Mouse (Mus musculus): ENCODE measurements around the gene Cdc42bpb. TPM values are rescaled to one million over a fixed set of nuclear protein-coding genes. Genes with fewer than 3 reads are reported as not detected.

Gene Cdc42bpb
- polyA plus RNA-seq, 1 experiment, result 62.1 TPM

DNA sequence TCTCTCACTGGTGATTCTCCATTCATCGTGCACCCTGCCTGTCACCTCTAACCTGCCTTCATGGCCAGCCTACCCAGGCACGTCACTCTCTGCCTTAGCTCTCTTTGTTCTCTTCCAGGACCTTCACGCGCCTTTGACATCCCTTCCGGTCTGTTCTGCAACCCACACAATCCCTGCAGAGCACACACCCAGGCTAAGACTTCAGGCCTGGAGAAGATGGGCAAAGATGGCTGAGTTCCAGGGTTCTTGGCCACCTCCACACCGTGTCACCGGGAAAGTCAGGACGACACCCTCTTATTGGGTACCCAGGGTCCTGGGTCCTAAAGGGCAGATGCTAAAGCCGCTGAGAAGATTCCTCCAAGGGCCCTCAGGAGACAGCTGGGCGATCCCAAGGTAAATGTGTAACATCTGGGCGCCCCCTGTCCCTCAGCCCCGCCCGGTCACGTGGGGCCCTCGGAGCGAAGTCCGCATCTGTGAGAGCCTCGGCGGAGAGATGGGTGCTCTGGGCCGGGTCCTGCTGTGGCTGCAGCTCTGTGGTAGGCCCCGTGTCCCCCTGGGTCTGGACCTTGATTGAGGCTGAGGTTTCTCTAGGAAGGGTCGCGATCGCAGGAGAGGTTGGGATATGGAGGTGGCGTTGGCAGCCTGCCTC is 106.8 kb downstream of the Cdc42bpb start, which contains the start of gene Amn:
Amn (plus strand) TSS at position 467 of the 649 bp plus-strand sequence.
- Histone ChIP-seq H3K4me1 (replicated peaks; ENCODE audit: control insufficient read depth, insufficient read depth, low read length) (peaks cover 6% of the 10 kb centered on the region; the same call in 1 of the 2 replicates), H3K27me3 (ENCODE audit: control insufficient read depth, insufficient read depth, low read length) (peaks cover 13% of the 10 kb centered on the region), H3K27ac (ENCODE audit: control insufficient read depth, insufficient read depth, low read length) (no peak within 1 kb of the TSS), H3K4me3 (ENCODE audit: control insufficient read depth, insufficient read depth, low read length) (no peak within 1 kb of the TSS), H3K36me3 (ENCODE audit: control insufficient read depth, insufficient read depth, low read length) (no peaks in the 10 kb centered on the region)
- WGBS, result 43% methylated on average over 25 of the region's 25 CpGs
- no peak for DNase-seq
- TF ChIP-seq POLR2A (IDR thresholded peaks at IDR 0.05; ENCODE audit: control insufficient read depth, extremely low read depth, insufficient read depth, low read length, poor library complexity) (no peak), CTCF (IDR thresholded peaks at IDR 0.05; ENCODE audit: borderline replicate concordance, control insufficient read depth, extremely low read depth, insufficient read depth, low read length, poor library complexity) (no peak)

DNA sequence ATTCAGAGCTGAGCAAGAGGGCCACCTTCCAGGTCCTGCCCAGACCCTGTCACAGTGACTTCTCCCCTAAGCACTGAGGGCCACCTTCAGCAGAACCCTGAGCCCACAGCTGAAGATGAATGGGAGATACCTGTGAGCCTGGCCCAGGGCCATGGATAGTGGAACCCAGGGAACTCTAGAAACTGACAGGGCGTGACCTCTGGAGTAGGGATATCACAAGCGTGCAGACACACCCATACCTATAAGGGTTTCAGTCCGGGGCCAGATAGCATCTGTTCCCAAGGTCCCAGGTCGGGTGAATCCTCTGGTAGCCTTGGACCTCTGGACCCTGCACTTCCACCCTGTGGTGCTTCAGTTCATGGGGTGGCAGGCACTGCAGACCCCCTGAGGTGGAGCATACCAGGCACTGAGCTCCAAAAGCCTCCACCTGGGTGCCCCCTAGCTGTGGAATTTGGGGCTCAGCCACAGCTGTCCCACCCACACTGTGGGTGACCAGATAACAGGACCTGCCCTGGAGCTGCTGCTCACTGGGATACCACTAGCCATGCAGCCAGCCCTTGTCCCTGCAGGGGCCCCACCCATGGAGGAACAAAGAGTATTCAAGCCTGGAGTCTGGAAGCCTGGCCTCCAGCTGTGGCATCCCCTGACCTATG is 109.7 kb downstream of the Cdc42bpb start:
- no peaks in the 10 kb centered on the region for H3K4me1 ChIP-seq (replicated peaks; ENCODE audit: control insufficient read depth, insufficient read depth, low read length)
- H3K4me3 ChIP-seq (ENCODE audit: control insufficient read depth, insufficient read depth, low read length), result no peak overlapping the region
- no peak overlapping the region for H3K27ac ChIP-seq (ENCODE audit: control insufficient read depth, insufficient read depth, low read length)
- no peaks in the 10 kb centered on the region for H3K36me3 ChIP-seq (ENCODE audit: control insufficient read depth, insufficient read depth, low read length)
- DNase-seq, result no peak
- H3K27me3 ChIP-seq (ENCODE audit: control insufficient read depth, insufficient read depth, low read length), result peaks cover 3% of the 10 kb centered on the region; the same call in 1 of the 2 replicates
- TF ChIP-seq CTCF (IDR thresholded peaks at IDR 0.05; ENCODE audit: borderline replicate concordance, control insufficient read depth, extremely low read depth, insufficient read depth, low read length, poor library complexity), result no peak
- no peak for TF ChIP-seq POLR2A (IDR thresholded peaks at IDR 0.05; ENCODE audit: control insufficient read depth, extremely low read depth, insufficient read depth, low read length, poor library complexity)
- WGBS, result 94% methylated on average over 4 of the region's 4 CpGs

DNA sequence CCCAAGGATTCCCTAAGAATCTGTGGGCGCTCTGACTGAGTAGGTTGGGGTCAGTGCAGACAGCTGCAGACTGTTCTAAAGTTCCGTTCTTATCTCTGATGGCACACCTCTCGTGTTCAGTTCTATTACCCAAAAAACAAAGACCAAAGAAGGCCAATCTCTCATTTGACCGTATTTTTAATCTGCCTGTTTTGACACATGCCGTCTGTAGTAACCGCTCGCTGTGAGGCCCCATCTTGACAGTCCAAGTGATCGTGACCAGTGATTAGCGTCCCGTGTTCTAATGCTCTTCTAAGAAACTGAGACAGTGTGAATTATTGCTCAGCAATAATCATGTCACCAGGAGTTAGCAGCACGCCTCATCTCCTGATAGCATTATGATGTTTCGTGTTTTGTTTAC is 110.9 kb downstream of the Cdc42bpb start:
- Histone ChIP-seq H3K36me3 (ENCODE audit: control insufficient read depth, insufficient read depth, low read length) (peaks cover 6% of the 10 kb centered on the region), H3K27ac (ENCODE audit: control insufficient read depth, insufficient read depth, low read length) (no peak overlapping the region), H3K27me3 (ENCODE audit: control insufficient read depth, insufficient read depth, low read length) (no peaks in the 10 kb centered on the region; the same call in 1 of the 2 replicates), H3K4me1 (replicated peaks; ENCODE audit: control insufficient read depth, insufficient read depth, low read length) (no peaks in the 10 kb centered on the region), H3K4me3 (ENCODE audit: control insufficient read depth, insufficient read depth, low read length) (no peak overlapping the region)
- WGBS, result 96% methylated on average over 12 of the region's 12 CpGs
- TF ChIP-seq CTCF (IDR thresholded peaks at IDR 0.05; ENCODE audit: borderline replicate concordance, control insufficient read depth, extremely low read depth, insufficient read depth, low read length, poor library complexity) (no peak), POLR2A (IDR thresholded peaks at IDR 0.05; ENCODE audit: control insufficient read depth, extremely low read depth, insufficient read depth, low read length, poor library complexity) (no peak)
- no peak for DNase-seq

DNA sequence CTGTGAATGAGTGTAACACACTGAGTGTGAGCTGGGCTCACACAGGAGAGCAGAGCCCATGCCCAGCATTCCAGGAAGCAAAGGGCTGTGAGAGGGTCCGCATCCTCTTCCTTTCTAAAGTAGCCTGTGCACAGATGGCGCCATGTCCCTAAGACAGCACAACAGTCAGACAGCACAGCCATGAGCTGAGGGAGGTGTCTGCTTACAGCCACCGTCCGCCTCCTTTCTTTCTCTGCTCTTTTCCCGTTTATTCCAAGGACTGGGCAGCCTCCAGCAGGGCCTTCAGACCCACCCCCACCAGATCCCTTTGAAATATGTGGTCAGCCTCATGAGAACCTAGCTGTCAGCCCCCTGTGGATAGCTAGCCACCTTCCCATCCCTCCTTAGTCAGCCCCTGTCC is 112.3 kb downstream of the Cdc42bpb start:
- H3K36me3 ChIP-seq (ENCODE audit: control insufficient read depth, insufficient read depth, low read length), result peaks cover 12% of the 10 kb centered on the region
- H3K27ac ChIP-seq (ENCODE audit: control insufficient read depth, insufficient read depth, low read length), result no peak overlapping the region
- TF ChIP-seq CTCF (IDR thresholded peaks at IDR 0.05; ENCODE audit: borderline replicate concordance, control insufficient read depth, extremely low read depth, insufficient read depth, low read length, poor library complexity) (no peak), POLR2A (IDR thresholded peaks at IDR 0.05; ENCODE audit: control insufficient read depth, extremely low read depth, insufficient read depth, low read length, poor library complexity) (no peak)

DNA sequence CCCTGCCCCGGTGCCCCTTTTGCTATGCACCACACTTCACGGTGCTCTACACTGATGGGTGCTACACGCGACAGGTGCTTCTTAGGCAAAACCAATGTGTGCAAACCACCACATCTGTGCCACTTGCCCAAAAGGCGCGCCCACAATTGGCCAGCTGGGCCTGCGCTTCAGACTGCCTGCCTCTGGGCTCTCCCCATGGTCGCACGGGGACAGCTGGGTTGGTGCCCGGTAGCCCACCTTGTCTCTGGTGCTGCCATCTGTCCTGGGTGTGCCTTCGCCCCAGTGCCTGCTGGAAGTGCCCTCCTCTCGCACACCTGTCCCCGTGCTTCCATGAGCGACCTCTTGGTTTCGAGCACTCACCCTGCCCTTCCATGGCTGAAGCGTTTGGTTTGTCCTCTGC is 113.9 kb downstream of the Cdc42bpb start:
- no peaks in the 10 kb centered on the region for H3K4me1 ChIP-seq (replicated peaks; ENCODE audit: control insufficient read depth, insufficient read depth, low read length)
- TF ChIP-seq POLR2A (IDR thresholded peaks at IDR 0.05; ENCODE audit: control insufficient read depth, extremely low read depth, insufficient read depth, low read length, poor library complexity) (no peak), CTCF (IDR thresholded peaks at IDR 0.05; ENCODE audit: borderline replicate concordance, control insufficient read depth, extremely low read depth, insufficient read depth, low read length, poor library complexity) (no peak)
- 94% methylated on average over 16 of the region's 16 CpGs for WGBS
- no peak overlapping the region for H3K27ac ChIP-seq (ENCODE audit: control insufficient read depth, insufficient read depth, low read length)
- H3K36me3 ChIP-seq (ENCODE audit: control insufficient read depth, insufficient read depth, low read length), result peaks cover 12% of the 10 kb centered on the region
- H3K27me3 ChIP-seq (ENCODE audit: control insufficient read depth, insufficient read depth, low read length), result no peaks in the 10 kb centered on the region
- no peak overlapping the region for H3K4me3 ChIP-seq (ENCODE audit: control insufficient read depth, insufficient read depth, low read length)
- DNase-seq, result no peak

More for the DNA sequence above, 112.3 kb downstream of the Cdc42bpb start:
- WGBS, result 95% methylated on average over 5 of the region's 5 CpGs
- Histone ChIP-seq H3K27me3 (ENCODE audit: control insufficient read depth, insufficient read depth, low read length) (no peaks in the 10 kb centered on the region), H3K4me3 (ENCODE audit: control insufficient read depth, insufficient read depth, low read length) (no peak overlapping the region), H3K4me1 (replicated peaks; ENCODE audit: control insufficient read depth, insufficient read depth, low read length) (no peaks in the 10 kb centered on the region)
- no peak for DNase-seq

DNA sequence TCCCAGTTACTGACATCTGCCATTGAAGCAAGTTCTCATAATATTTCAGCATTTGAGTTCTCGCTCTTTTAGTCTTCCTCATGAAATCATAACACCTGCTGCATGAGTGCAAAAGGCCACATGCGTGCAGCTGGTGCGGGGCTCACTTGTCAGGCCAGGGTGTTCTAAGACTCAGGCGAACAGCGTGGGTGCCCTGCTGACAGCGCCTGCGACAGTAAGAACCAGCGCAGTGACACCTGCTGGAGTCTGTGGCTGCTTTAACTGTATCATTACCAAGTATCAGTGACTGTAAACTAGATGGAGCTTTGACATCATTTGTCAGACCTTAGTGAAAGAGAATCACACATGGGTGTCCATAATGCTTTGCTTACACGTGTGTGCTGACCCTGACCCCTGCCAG is 126.3 kb downstream of the Cdc42bpb start:
- 79% methylated on average over 9 of the region's 9 CpGs for WGBS
- Histone ChIP-seq H3K4me1 (replicated peaks; ENCODE audit: control insufficient read depth, insufficient read depth, low read length) (no peaks in the 10 kb centered on the region), H3K4me3 (ENCODE audit: control insufficient read depth, insufficient read depth, low read length) (no peak overlapping the region), H3K27me3 (ENCODE audit: control insufficient read depth, insufficient read depth, low read length) (no peaks in the 10 kb centered on the region), H3K27ac (ENCODE audit: control insufficient read depth, insufficient read depth, low read length) (no peak overlapping the region), H3K36me3 (ENCODE audit: control insufficient read depth, insufficient read depth, low read length) (peaks cover 12% of the 10 kb centered on the region)
- no peak for DNase-seq
- no peak for TF ChIP-seq POLR2A (IDR thresholded peaks at IDR 0.05; ENCODE audit: control insufficient read depth, extremely low read depth, insufficient read depth, low read length, poor library complexity)
- TF ChIP-seq CTCF (IDR thresholded peaks at IDR 0.05; ENCODE audit: borderline replicate concordance, control insufficient read depth, extremely low read depth, insufficient read depth, low read length, poor library complexity), result no peak

All from thymus, adult 2 months (tissue).